Mouse (Mus musculus) thymus, postnatal 25 days (tissue): ENCODE measurements around the gene Msantd1.
A peak's percentile ranks its signal among the peaks of the same experiment; 100 is the strongest.

ENCODE experiments used
- DNase-seq: peaks from one replicate; pipeline ENCODE4 v3.0.0; 2022

The Msantd1 gene

GRCm38 (mm10) chr5:34927648-34928047 is 19.8 kb downstream of the Msantd1 start:
- no peak for DNase-seq

- no peak for DNase-seq
Observed at GRCm38 (mm10) chr5:34930151-34930975, 22.6 kb downstream of the Msantd1 start.

GRCm38 (mm10) chr5:34931091-34931490 is 23.3 kb downstream of the Msantd1 start:
- no peak for DNase-seq

GRCm38 (mm10) chr5:34931516-34932457 is 24.0 kb downstream of the Msantd1 start:
- no peak for DNase-seq

GRCm38 (mm10) chr5:34932458-34932806 is 24.6 kb downstream of the Msantd1 start:
- DNase-seq = no peak

GRCm38 (mm10) chr5:34933461-34933860 is 25.6 kb downstream of the Msantd1 start:
- DNase-seq = no peak

GRCm38 (mm10) chr5:34941710-34942470 is 34.1 kb downstream of the Msantd1 start:
- no peak for DNase-seq

GRCm38 (mm10) chr5:34943428-34943827 is 35.6 kb downstream of the Msantd1 start:
- DNase-seq = no peak

- DNase-seq = peak; percentile 86
Observed at GRCm38 (mm10) chr5:34948861-34949760, 41.3 kb downstream of the Msantd1 start, which contains the start of gene Rgs12. Gene Rgs12 (plus strand): TSS chr5:34949445.

- no peak for DNase-seq
Observed at GRCm38 (mm10) chr5:34949769-34950211, 42.0 kb downstream of the Msantd1 start.

- peak; percentile 16 for DNase-seq
Observed at GRCm38 (mm10) chr5:34950486-34951160, 42.8 kb downstream of the Msantd1 start.

- DNase-seq = no peak
Observed at GRCm38 (mm10) chr5:34951161-34951834, 43.5 kb downstream of the Msantd1 start.

- DNase-seq = no peak
Observed at GRCm38 (mm10) chr5:34954508-34954907, 46.7 kb downstream of the Msantd1 start.

GRCm38 (mm10) chr5:34955630-34956029 is 47.8 kb downstream of the Msantd1 start:
- no peak for DNase-seq

GRCm38 (mm10) chr5:34956151-34956550 is 48.3 kb downstream of the Msantd1 start:
- DNase-seq = no peak

GRCm38 (mm10) chr5:34957015-34957414 is 49.2 kb downstream of the Msantd1 start:
- DNase-seq = no peak

GRCm38 (mm10) chr5:34960021-34960420 is 52.2 kb downstream of the Msantd1 start:
- no peak for DNase-seq

GRCm38 (mm10) chr5:34965531-34965930 is 57.7 kb downstream of the Msantd1 start:
- no peak for DNase-seq

GRCm38 (mm10) chr5:34968386-34968785 is 60.6 kb downstream of the Msantd1 start:
- no peak for DNase-seq

GRCm38 (mm10) chr5:34972471-34972870 is 64.7 kb downstream of the Msantd1 start:
- no peak for DNase-seq
